8 mouse cellular contexts compared by ENCODE assay signal in genomic region chr11:107416561-107416926, GRCm38 (mm10). TPM values are rescaled to one million over a fixed set of nuclear protein-coding genes. Genes with fewer than 3 reads are reported as not detected.
DNase-seq lines count a peak whose midpoint lies in the region; ATAC-seq lines count a peak whose summit lies in the region.

No protein-coding gene starts in this region.

- H3K27ac ChIP-seq in lung, embryonic 16.5 days (ENCODE audit: low read length): peak overlapping the region; percentile 76
- H3K27ac ChIP-seq in hindbrain, embryonic 16.5 days (ENCODE audit: low read depth, low read length): peak overlapping the region; percentile 64
- peak overlapping the region; percentile 74 for H3K27ac ChIP-seq in neural tube, embryonic 11.5 days (ENCODE audit: low read depth, low read length)

- H3K9ac ChIP-seq in lung, embryonic 16.5 days (ENCODE audit: low read length): no peak overlapping the region
- H3K9ac ChIP-seq in hindbrain, embryonic 16.5 days (ENCODE audit: low read depth, low read length): no peak overlapping the region
- H3K9ac ChIP-seq in neural tube, embryonic 11.5 days (ENCODE audit: low read length): 0 out of 2 replicates have a peak overlapping the region, but pooled peaks have one; percentile 10

- no peak overlapping the region for H3K4me2 ChIP-seq in lung, embryonic 16.5 days (ENCODE audit: low read depth, low read length)
- peak overlapping the region; percentile 24; the same call in 1 of the 2 replicates for H3K4me2 ChIP-seq in hindbrain, embryonic 16.5 days (ENCODE audit: low read length)
- H3K4me2 ChIP-seq in neural tube, embryonic 11.5 days (ENCODE audit: low read depth): no peak overlapping the region

- ATAC-seq in lung, embryonic 16.5 days (ENCODE audit: low read depth): no peak
- ATAC-seq in hindbrain, embryonic 16.5 days: no peak
- peak; percentile 58; the same call in 1 of the 2 replicates for ATAC-seq in neural tube, embryonic 11.5 days (ENCODE audit: insufficient read depth, low FRiP score, low TSS enrichment)

- peaks cover 28% of the 10 kb centered on the region for H3K4me1 ChIP-seq in lung, embryonic 16.5 days (replicated peaks; ENCODE audit: control insufficient read depth, insufficient read depth, low read length)
- H3K4me1 ChIP-seq in hindbrain, embryonic 16.5 days (ENCODE audit: control insufficient read depth, insufficient read depth, low read depth, low read length): peaks cover 26% of the 10 kb centered on the region
- peaks cover 24% of the 10 kb centered on the region for H3K4me1 ChIP-seq in neural tube, embryonic 11.5 days (ENCODE audit: control insufficient read depth, insufficient read depth, low read length)

- 45% methylated on average over 4 of the region's 4 CpGs for WGBS in lung, embryonic 16.5 days
- WGBS in hindbrain, embryonic 16.5 days: 8% methylated on average over 4 of the region's 4 CpGs
- 16% methylated on average over 4 of the region's 4 CpGs for WGBS in neural tube, embryonic 11.5 days

- H3K36me3 ChIP-seq in lung, embryonic 16.5 days (ENCODE audit: control insufficient read depth, insufficient read depth, low read length): no peaks in the 10 kb centered on the region
- H3K36me3 ChIP-seq in hindbrain, embryonic 16.5 days (ENCODE audit: control insufficient read depth, insufficient read depth, low read length): no peaks in the 10 kb centered on the region
- H3K36me3 ChIP-seq in neural tube, embryonic 11.5 days (ENCODE audit: control insufficient read depth, insufficient read depth, low read length): no peaks in the 10 kb centered on the region

- no peaks in the 10 kb centered on the region for H3K9me3 ChIP-seq in lung, embryonic 16.5 days (ENCODE audit: control insufficient read depth, low read length)
- no peaks in the 10 kb centered on the region; the same call in 1 of the 2 replicates for H3K9me3 ChIP-seq in hindbrain, embryonic 16.5 days (ENCODE audit: control insufficient read depth, low read length)
- no peaks in the 10 kb centered on the region for H3K9me3 ChIP-seq in neural tube, embryonic 11.5 days (ENCODE audit: control insufficient read depth, low read length)

- DNase-seq in lung, postnatal 14 days: no peak
- peak; percentile 42 for DNase-seq in embryo, embryonic 9.5 days (ENCODE audit: extremely low spot score)
- peak; percentile 53 for DNase-seq in neural tube, embryonic 11.5 days (ENCODE audit: low spot score)
- no peak for DNase-seq in T-cell, adult 2 months (ENCODE audit: low spot score)
- no peak for DNase-seq in kidney, adult 18-20 months
- DNase-seq in spleen, postnatal 36 days (ENCODE audit: low spot score in 2 of 2): no peak

- no peaks in the 10 kb centered on the region for H3K27me3 ChIP-seq in lung, embryonic 16.5 days (ENCODE audit: control insufficient read depth, insufficient read depth, low read depth, low read length)
- H3K27me3 ChIP-seq in hindbrain, embryonic 16.5 days (replicated peaks; ENCODE audit: control insufficient read depth, insufficient read depth, low read length): no peaks in the 10 kb centered on the region
- H3K27me3 ChIP-seq in neural tube, embryonic 11.5 days (ENCODE audit: control insufficient read depth, insufficient read depth, low read length): no peaks in the 10 kb centered on the region

- no peak overlapping the region for H3K4me3 ChIP-seq in lung, embryonic 16.5 days (ENCODE audit: low read length)
- no peak overlapping the region for H3K4me3 ChIP-seq in hindbrain, embryonic 16.5 days (ENCODE audit: low read length)
- no peak overlapping the region for H3K4me3 ChIP-seq in neural tube, embryonic 11.5 days (ENCODE audit: low read depth, low read length)

RNA-seq across cellular contexts. Expression of gene Pitpnc1, which starts 54.0 kb away (rescaled TPM):
- 16.2 and 16.8 TPM in 2 replicates for polyA plus RNA-seq in lung, embryonic 16.5 days (2015; fragmentation: Nextera tagmentation; extraction: Ambion mirVana)
- polyA plus RNA-seq in hindbrain, embryonic 16.5 days (2015; fragmentation: Nextera tagmentation; extraction: Ambion mirVana): 41.5 and 43.0 TPM in 2 replicates
- 35.0 and 38.1 TPM in 2 replicates for polyA plus RNA-seq in neural tube, embryonic 11.5 days (2014; fragmentation: Nextera tagmentation; extraction: Ambion mirVana)

Comparison
In these comparisons a context has a peak if more than half of its experiments do, and no peak if none do; other contexts are left out.
1. DNase-seq: peak in embryo, embryonic 9.5 days (single experiment) and neural tube, embryonic 11.5 days (single experiment); none in lung, postnatal 14 days (single experiment), T-cell, adult 2 months (single experiment), kidney, adult 18-20 months (single experiment) and spleen, postnatal 36 days (0 of 2).
2. Peak in every context shown above with its lines, with median percentiles within 50 percentile points of each other: H3K27ac ChIP-seq.